Mouse (Mus musculus) brain, embryonic 14.5 days (tissue): ENCODE results near the gene Wdr93. TPM values are rescaled to one million over a fixed set of nuclear protein-coding genes. Genes with fewer than 3 reads are reported as not detected.
"Not testable (repeated sequence)": the region's sequence is repeated elsewhere in the genome, so short reads cannot be mapped to it uniquely, and the experiment has no call there.

Experiments used
- DNase-seq: peaks from one replicate; pipeline ENCODE4 v3.0.0-alpha.2; 2011; ENCODE audit warnings: low read depth
- CTCF ChIP-seq: fragments of 200-500 bp; IDR thresholded peaks from 2 replicates; pipeline ENCODE4 v1.5.1; 2012; ENCODE audit warnings: inconsistent platforms, mild to moderate bottlenecking, moderate library complexity, borderline replicate concordance; ENCODE audit not compliant: insufficient read depth, insufficient read length; ENCODE audit errors: extremely low read depth
- POLR2A ChIP-seq: fragments of 200-500 bp; IDR thresholded peaks from 2 replicates; pipeline ENCODE4 v1.6.1; 2012; ENCODE audit warnings: mild to moderate bottlenecking, inconsistent platforms, borderline replicate concordance; ENCODE audit not compliant: poor library complexity, insufficient read depth, insufficient read length, severe bottlenecking; ENCODE audit errors: extremely low read depth
- polyA plus RNA-seq: library from polyadenylated mRNA; depleted of rRNA; stranded (reverse); fragments of >200 nt; gene quantifications from 2 replicates; pipeline ENCODE4 v1.2.3, GENCODE M21; 2012

Gene Wdr93
- polyA plus RNA-seq, 1 experiment: 0.23 TPM

- peak; percentile 72 for DNase-seq
- TF ChIP-seq POLR2A (no peak), CTCF (peak; percentile 69; the same call in 1 of the 2 replicates)
Measured at GRCm38 (mm10) chr7:79786295-79786694, 43.3 kb downstream of the Wdr93 start.

- DNase-seq: not testable (repeated sequence)
Measured at GRCm38 (mm10) chr7:79789812-79790211, 46.8 kb downstream of the Wdr93 start.

GRCm38 (mm10) chr7:79792635-79793421, 49.9 kb downstream of the Wdr93 start:
- peak; percentile 63 for DNase-seq
- TF ChIP-seq CTCF (peak; percentile 58; the same call in 1 of the 2 replicates), POLR2A (no peak)

- TF ChIP-seq CTCF (no peak), POLR2A (no peak)
- DNase-seq: no peak
Measured at GRCm38 (mm10) chr7:79793688-79794087, 50.7 kb downstream of the Wdr93 start, which contains the start of gene Mesp1. Gene Mesp1, minus strand, starts transcription at chr7:79793788.

- DNase-seq: no peak
- TF ChIP-seq POLR2A (no peak), CTCF (no peak)
Measured at GRCm38 (mm10) chr7:79798606-79799005, 55.6 kb downstream of the Wdr93 start.

GRCm38 (mm10) chr7:79799048-79799447, 56.1 kb downstream of the Wdr93 start:
- peak; percentile 77 for DNase-seq
- TF ChIP-seq CTCF (peak; percentile 82), POLR2A (no peak)

GRCm38 (mm10) chr7:79799506-79799905, 56.5 kb downstream of the Wdr93 start:
- TF ChIP-seq CTCF: no peak
- TF ChIP-seq POLR2A: no peak
- no peak for DNase-seq

- DNase-seq: no peak
Measured at GRCm38 (mm10) chr7:79800336-79800735, 57.4 kb downstream of the Wdr93 start.

GRCm38 (mm10) chr7:79801391-79801790, 58.4 kb downstream of the Wdr93 start:
- DNase-seq: no peak
- TF ChIP-seq CTCF: no peak

More at GRCm38 (mm10) chr7:79800336-79800735, 57.4 kb downstream of the Wdr93 start:
- TF ChIP-seq POLR2A (no peak), CTCF (no peak)

- DNase-seq: no peak
- TF ChIP-seq POLR2A: no peak
- no peak for TF ChIP-seq CTCF
Measured at GRCm38 (mm10) chr7:79802037-79802436, 59.1 kb downstream of the Wdr93 start.

- peak; percentile 18 for DNase-seq
- no peak for TF ChIP-seq POLR2A
- TF ChIP-seq CTCF: no peak
Measured at GRCm38 (mm10) chr7:79803887-79804286, 60.9 kb downstream of the Wdr93 start.

- no peak for TF ChIP-seq CTCF
- TF ChIP-seq POLR2A: no peak
Measured at GRCm38 (mm10) chr7:79808561-79808960, 65.6 kb downstream of the Wdr93 start.

GRCm38 (mm10) chr7:79810611-79811506, 67.9 kb downstream of the Wdr93 start, which contains the start of gene Mesp2:
Gene Mesp2, plus strand, starts transcription at chr7:79810727.
- TF ChIP-seq CTCF (no peak), POLR2A (peak; percentile 29; the same call in 1 of the 2 replicates)
- DNase-seq: peak; percentile 88

More at GRCm38 (mm10) chr7:79808561-79808960, 65.6 kb downstream of the Wdr93 start:
- DNase-seq: no peak
